Mouse (Mus musculus): ENCODE measurements around the gene Mbd3.

DNA sequence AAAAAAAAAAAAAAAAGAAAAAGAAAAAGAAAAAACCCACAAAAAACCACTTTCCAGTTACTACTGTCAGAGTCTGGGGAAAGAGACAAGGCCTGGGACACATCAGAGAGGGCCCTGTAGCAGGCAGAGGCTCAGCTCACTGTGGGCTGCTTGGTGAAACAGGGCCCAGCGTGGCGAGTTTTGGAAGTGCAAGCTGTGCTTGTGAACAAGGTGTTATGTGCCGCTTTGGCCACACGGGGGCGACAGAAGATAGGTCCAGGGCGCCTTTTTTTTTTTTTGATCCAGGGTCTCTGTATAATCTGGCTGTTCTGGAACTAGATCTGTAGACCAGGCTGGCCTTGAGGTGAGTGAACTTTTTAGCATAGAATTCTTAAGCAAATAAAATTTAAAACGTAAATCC lies 23.2 kb downstream of the Mbd3 start:
- no peak for TF ChIP-seq POLR2A (IDR thresholded peaks at IDR 0.05; ENCODE audit: control insufficient read depth, low read depth, low read length)
- TF ChIP-seq CTCF (IDR thresholded peaks at IDR 0.05; ENCODE audit: control insufficient read depth, insufficient read depth, insufficient replicate concordance, low read depth, low read length): peak; percentile 93
